Mouse (Mus musculus): ENCODE measurements around the gene Tmcc3.
A peak's percentile ranks its signal among the peaks of the same experiment; 100 is the strongest.
"Not testable (repeated sequence)": the region's sequence is repeated elsewhere in the genome, so short reads cannot be mapped to it uniquely, and the experiment has no call there.

The Tmcc3 gene

GRCm38 (mm10) chr10:94584851-94585359 lies 273.2 kb downstream of the Tmcc3 start:
- no peak for DNase-seq (ENCODE audit: low read depth)

DNA sequence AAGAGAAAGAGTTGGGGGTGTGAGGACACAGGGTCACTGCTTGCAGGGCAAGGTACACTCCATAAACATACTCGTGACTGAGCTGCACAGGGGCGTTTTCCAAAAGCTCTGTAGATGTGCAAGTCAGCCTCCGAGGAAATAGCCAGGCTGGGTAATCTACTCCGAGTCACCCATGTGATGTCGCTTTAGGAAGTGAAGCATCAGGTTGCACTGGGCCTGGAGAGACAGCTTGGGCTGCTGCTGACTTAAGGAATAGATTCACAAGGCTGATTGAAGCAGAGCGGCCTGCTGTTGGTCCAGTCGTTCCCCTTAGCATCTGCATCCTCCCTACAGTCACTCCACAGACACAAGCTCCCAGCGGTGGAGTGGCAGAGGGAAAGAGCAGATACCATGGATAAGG lies 274.1 kb downstream of the Tmcc3 start:
- no peak for DNase-seq (ENCODE audit: low read depth)

- no peak for DNase-seq (ENCODE audit: low read depth)
Measured at GRCm38 (mm10) chr10:94588976-94589375, 277.2 kb downstream of the Tmcc3 start.

DNA sequence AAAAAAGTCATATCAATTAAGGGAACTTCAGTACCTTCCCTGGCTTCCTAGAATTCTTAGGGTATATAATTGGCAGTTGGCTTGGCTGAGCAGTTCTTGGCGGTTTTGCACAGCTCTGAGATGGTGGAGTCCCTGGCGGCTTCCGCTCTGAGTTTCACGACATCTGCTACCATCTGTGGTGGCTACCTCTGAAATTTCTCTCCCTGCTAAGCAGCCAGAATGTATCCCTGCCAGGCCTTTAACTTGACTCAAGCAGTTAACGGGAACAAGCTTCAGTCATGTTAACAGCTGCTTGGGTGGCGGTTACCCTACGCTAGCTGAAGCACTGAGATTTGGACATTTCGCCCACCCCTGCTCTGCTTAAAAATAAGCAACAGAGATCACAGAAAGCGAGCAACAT lies 284.0 kb downstream of the Tmcc3 start:
- DNase-seq (ENCODE audit: low read depth): no peak

- DNase-seq (ENCODE audit: low read depth): not testable (repeated sequence)
Measured at GRCm38 (mm10) chr10:94599846-94600245, 288.1 kb downstream of the Tmcc3 start.

DNA sequence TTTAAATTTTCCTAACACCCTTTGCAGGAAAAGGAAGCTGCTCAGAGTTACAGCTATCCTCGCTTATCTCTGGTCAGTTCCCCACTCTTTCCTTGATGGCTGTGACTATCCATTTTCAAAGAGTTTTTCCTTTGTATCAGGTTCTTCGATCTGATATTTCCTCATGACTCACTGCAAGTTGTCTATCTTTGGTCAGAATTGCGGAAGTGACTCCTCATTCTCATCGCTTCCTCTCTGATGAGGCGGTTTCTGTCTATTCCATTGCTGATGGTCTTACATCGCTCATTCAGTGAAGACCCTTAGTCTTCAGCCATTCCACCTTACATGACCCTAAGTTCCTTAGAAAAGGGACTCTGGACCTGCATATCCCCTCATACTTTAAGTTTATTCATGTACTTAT lies 289.3 kb downstream of the Tmcc3 start:
- peak; percentile 31 for DNase-seq (ENCODE audit: low read depth)

DNA sequence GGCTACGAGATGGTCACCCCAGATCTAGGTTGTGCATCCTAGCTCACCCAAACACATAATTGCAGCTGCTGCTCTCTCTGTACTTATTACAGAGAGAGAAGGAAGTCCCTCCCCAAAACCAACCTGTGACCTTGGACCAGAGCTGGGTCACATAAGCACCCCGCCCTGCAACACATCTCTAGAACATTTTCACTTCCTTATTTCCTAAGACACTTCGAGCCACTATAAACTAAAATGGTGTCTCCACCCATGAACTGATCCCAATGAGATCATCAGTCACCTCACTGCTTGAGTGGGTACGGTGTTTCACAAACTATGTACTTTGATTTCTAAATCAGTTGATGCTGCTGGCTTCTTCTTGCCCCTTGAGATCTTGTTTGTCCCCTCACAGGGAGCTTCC lies 293.7 kb downstream of the Tmcc3 start:
- DNase-seq (ENCODE audit: low read depth): peak; percentile 9

DNA sequence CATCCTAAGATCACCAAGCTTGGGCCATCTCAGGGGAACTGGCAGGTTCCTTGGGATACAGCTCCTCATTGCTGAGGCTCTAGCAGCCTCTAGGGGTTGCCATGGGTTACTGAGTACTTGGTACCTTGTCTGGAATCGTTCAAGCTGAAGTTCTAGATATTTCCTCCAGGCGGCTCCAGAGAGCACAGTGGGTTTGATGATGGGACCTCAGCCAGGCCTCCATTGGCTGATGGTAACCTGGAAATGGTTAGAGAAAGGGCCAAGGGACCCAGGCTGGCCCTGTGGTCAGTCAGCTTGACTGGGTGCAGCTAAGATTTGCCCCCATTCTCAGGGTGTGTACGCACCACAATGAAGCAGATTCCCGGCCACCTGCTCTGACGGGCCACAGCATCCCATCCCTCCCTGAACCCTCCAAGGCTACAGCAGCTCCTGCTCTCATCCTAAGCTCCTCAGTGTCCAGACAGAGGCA lies 297.6 kb downstream of the Tmcc3 start:
- peak; percentile 52 for DNase-seq (ENCODE audit: low read depth)

- no peak for DNase-seq (ENCODE audit: low read depth)
Measured at GRCm38 (mm10) chr10:94611228-94611968, 299.6 kb downstream of the Tmcc3 start.

DNA sequence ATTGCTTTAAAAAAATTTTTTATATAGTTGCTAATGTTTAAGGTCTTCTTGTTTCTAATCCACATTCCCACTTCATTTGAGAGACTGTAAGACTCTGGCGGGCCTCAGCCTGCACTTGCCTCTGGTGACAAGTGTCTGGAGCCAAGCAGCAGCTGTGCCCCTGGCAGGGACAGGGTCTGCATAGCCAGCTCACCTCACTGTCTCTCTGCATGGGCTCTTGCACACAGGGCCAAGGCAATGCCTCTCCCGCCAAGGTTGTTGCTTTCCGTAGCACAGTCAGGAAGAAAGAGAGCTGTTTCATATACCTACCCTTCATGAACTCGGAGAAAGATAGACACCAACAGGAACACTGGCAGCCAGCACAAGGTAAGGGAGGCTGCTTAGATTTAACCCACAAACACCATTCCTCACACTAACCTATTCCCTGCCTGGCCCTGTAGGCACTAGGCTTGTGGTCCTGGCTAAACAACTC lies 300.3 kb downstream of the Tmcc3 start:
- no peak for DNase-seq (ENCODE audit: low read depth)

DNA sequence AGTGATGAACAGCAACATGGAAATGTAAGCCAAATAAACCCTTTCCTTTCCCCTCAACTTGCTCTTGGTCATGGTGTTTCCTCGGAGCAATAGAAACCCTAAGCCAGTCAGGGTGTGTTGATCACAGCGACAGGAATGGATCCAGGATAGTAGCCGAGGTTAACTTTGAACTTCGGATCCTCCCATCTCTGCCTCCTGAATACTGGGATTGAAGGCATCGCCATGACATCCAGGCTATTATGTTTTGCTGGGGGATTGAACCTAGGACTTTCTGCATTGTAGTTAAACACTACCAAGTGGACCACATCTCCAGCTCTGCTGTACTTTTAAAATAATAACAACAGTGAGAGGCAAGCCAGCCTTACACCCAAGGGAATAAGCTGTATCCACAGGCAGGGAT lies 307.8 kb downstream of the Tmcc3 start:
- no peak for DNase-seq (ENCODE audit: low read depth)

DNA sequence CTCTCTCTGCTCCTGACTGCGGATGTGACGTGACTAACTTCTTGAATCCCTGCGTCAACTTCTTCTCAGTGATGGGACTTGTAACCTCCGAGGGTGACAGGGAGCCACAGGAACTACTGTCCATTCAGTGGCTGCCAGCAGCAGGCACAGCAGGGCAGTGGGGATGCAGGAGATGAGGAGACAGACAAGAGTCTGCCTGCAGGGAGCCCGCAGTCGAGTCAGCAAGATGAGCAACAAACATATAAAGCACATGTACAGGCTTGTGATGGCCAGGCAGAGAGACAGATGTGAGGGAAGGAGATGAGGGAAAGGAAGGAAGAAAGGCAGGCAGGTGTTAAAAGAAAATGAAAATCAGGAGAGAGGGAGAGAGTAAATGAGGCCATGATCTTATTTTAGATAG lies 308.8 kb downstream of the Tmcc3 start:
- DNase-seq (ENCODE audit: low read depth): no peak

DNA sequence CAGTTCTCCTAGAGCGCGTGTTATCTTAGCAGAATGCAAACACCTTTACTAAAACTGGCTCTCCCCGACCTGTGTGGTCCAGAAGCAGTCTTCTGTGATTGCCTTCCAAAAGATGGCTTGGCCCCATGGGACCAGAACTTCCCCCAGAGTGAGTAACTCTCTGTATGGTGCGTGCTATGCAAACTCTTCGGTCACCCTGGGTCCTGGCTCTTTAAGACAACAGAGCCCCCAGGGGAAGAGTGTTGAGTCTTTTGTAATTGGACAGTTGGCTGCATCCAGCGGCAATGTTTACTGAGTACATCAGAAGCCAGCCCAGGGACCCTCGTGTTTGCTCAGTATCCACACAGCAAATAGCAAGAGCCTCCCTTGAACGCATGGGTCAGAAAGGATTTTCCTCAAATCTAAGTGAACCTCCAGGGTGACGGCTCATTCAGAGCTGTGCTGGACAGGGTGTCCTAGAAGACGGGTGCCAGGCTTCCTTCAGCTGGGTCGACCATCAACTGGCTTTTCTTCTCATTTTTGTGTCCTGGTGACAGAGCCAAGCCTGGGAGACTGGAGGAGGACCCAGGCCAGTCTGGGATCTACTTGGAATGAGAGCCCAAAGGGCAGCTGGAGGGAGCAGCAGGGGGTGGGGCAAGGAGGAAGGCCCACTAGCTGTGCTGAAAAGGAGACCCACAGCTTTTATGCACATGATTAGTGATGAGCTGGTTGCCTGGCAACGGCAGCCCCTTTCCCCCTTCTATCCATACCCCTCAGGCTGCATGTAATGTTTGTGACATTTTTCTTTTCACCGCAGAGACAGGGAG lies 309.9 kb downstream of the Tmcc3 start:
- DNase-seq (ENCODE audit: low read depth): no peak

DNA sequence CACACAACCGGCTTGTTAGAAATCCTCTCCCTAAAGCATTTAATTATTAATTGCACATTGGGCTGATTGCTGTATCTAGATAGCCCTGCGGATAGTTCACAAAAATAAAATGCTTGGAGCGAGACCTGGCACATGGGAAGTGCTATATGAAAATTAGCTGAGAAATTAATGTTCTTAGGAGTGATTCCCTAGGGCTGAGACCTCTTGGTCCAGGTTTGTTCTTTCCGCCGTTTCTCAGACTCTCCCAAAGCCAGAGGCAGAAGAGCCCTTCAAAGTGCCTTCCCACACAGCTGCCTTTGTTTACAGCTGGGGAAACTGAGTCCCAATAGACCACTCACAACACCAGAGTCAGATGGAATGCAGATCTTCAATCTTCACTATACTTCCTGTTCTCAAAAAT lies 310.5 kb downstream of the Tmcc3 start:
- no peak for DNase-seq (ENCODE audit: low read depth)

DNA sequence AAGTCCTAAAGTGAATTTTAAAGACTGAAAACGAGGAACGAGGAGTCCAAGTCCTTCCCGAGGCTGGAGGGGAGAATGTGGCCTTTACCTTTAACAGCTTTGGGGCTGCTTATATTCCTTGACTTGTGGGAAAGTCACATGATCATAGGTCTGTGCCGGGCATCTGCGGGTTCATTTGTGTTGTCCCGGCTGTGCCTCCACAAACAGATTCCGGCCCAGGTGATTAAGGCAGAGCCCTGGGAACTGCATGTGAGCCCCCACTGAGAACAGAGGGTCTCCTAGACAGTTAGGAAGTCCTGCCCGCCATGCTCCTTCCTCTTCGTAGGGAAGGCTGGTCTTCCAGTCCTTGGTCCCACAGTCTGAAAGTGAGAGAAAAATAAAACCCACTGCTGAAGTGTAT lies 311.1 kb downstream of the Tmcc3 start:
- DNase-seq (ENCODE audit: low read depth): no peak

DNA sequence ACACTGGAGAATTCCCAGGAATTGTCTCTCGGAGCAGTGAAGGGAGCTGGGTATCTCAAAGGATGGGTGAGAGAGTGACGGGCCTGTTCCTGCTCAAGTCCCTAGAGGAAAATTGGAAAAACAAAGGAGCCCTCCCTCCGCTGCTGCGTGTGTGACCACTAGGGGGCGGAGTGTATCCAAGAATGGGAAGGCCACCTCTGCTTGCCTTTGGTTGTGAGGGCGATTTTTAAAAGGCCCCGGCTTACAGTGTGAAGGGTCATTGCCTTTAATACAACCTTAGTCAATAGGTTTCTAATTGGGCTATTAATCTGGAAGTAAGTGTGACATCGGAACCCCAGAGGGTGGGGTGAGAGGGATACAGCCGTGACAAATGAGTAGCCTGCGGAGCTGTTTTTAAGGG lies 311.9 kb downstream of the Tmcc3 start:
- DNase-seq (ENCODE audit: low read depth): peak; percentile 52

GRCm38 (mm10) chr10:94625036-94625435 lies 313.3 kb downstream of the Tmcc3 start:
- DNase-seq (ENCODE audit: low read depth): no peak

DNA sequence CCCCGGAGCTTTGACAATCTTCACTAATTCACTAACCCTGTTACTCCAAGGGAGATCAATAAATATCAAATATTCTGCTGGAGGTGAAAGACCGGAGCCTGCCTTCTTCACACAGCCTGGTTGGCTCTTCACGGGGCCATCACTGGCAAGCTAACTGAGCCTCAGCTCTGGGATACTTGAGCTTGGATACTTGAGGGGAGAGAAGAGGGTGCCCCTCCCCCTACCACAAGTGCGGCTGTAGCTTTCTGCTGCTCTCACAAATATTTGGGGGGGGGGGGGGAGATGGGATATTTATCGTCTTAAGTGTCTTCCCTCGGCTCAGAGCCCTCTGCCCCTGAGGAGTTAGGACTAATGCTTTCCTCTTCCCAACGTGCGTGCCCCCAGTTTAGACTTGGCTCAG lies 313.9 kb downstream of the Tmcc3 start:
- DNase-seq (ENCODE audit: low read depth): no peak

GRCm38 (mm10) chr10:94630771-94631280 lies 319.1 kb downstream of the Tmcc3 start:
- DNase-seq (ENCODE audit: low read depth): no peak

GRCm38 (mm10) chr10:94631541-94632113 lies 319.9 kb downstream of the Tmcc3 start:
- DNase-seq (ENCODE audit: low read depth): no peak

GRCm38 (mm10) chr10:94632245-94632644 lies 320.5 kb downstream of the Tmcc3 start:
- no peak for DNase-seq (ENCODE audit: low read depth)

GRCm38 (mm10) chr10:94638599-94638998 lies 326.9 kb downstream of the Tmcc3 start:
- no peak for DNase-seq (ENCODE audit: low read depth)

All from c-Kit-positive CD71-negative TER-119-negative erythroid progenitor cells, embryonic 14.5 days (primary cell).